Mouse (Mus musculus) MEL (cell line): ENCODE results near the gene Smbd1. TPM values are rescaled to one million over a fixed set of nuclear protein-coding genes. Genes with fewer than 3 reads are reported as not detected.

Experiments
- DNase-seq: peaks from one replicate; pipeline ENCODE4 v3.0.0; 2011; ENCODE audit warnings: low read depth, low spot score
- H3K27ac ChIP-seq: 2 replicates; pipeline ENCODE4 v1.5.1; 2012; ENCODE audit warnings: low read depth, mild to moderate bottlenecking, control low read depth, low read length, moderate library complexity; ENCODE audit not compliant: control insufficient read depth
- H3K27me3 ChIP-seq, 2 experiments: fragments of 150-350 bp in 1 of 2; sonication (generic) in 1 of 2; 2 replicates each; pipeline ENCODE4 v1.6.1; 2012; ENCODE audit warnings: low read length in 2 of 2, mild to moderate bottlenecking in 2 of 2, improper control_type of control experiment in 1 of 2, moderate library complexity in 1 of 2; ENCODE audit not compliant: insufficient read depth in 2 of 2, control insufficient read depth in 1 of 2
- H3K36me3 ChIP-seq, 2 experiments: 2 replicates each; pipeline ENCODE4 v1.6.1; 2012 to 2014; ENCODE audit warnings: low read length in 2 of 2, improper control_type of control experiment in 1 of 2, inconsistent platforms in 1 of 2, mild to moderate bottlenecking in 1 of 2; ENCODE audit not compliant: insufficient read depth in 2 of 2, control insufficient read depth in 1 of 2
- H3K4me1 ChIP-seq, 2 experiments: fragments of 150-350 bp in 1 of 2; sonication (generic) in 1 of 2; 2 replicates each; pipeline ENCODE4 v1.6.1; 2012; ENCODE audit warnings: low read length in 2 of 2, improper control_type of control experiment in 1 of 2, mild to moderate bottlenecking in 1 of 2; ENCODE audit not compliant: insufficient read depth in 2 of 2, control insufficient read depth in 1 of 2
- H3K4me3 ChIP-seq, 2 experiments: fragments of 150-350 bp in 1 of 2; sonication (generic) in 1 of 2; 2 replicates each; pipeline ENCODE4 v1.5.1; 2012; ENCODE audit warnings: low read depth in 2 of 2, low read length in 2 of 2, mild to moderate bottlenecking in 2 of 2, moderate library complexity in 2 of 2, control low read depth in 1 of 2, improper control_type of control experiment in 1 of 2; ENCODE audit not compliant: control insufficient read depth in 1 of 2, insufficient read depth in 1 of 2
- H3K79me2 ChIP-seq: 2 replicates; pipeline ENCODE4 v1.6.1; 2012; ENCODE audit warnings: mild to moderate bottlenecking, low read length, moderate library complexity; ENCODE audit not compliant: control insufficient read depth, poor library complexity, insufficient read depth
- H3K9ac ChIP-seq: 2 replicates; pipeline ENCODE4 v1.6.1; 2012; ENCODE audit warnings: low read depth, mild to moderate bottlenecking, control low read depth, low read length, moderate library complexity; ENCODE audit not compliant: control insufficient read depth, poor library complexity, severe bottlenecking
- H3K9me3 ChIP-seq: fragments of 150-350 bp; sonication (generic); replicated peaks from 2 replicates; pipeline ENCODE4 v1.6.1; 2012; ENCODE audit warnings: mild to moderate bottlenecking, low read length, improper control_type of control experiment, moderate library complexity; ENCODE audit not compliant: insufficient read depth
- BHLHE40 ChIP-seq: IDR thresholded peaks from 2 replicates; pipeline ENCODE4 v1.6.1; 2012; ENCODE audit warnings: low read depth, mild to moderate bottlenecking, inconsistent platforms, low read length, improper control_type of control experiment, borderline replicate concordance
- CHD1 ChIP-seq: IDR thresholded peaks from 2 replicates; pipeline ENCODE4 v1.6.1; 2012; ENCODE audit warnings: low read depth, mild to moderate bottlenecking, inconsistent platforms, low read length, improper control_type of control experiment
- CHD2 ChIP-seq: IDR thresholded peaks from 2 replicates; pipeline ENCODE4 v1.6.1; 2011; ENCODE audit warnings: low read length, improper control_type of control experiment
- CTCF ChIP-seq, 3 experiments: IDR thresholded peaks in 2 of 3; conservative IDR thresholded peaks in 1 of 3; 2 replicates each; pipeline ENCODE4 v1.5.1; 2011 to 2012; ENCODE audit warnings: low read length in 3 of 3, low read depth in 2 of 3, mild to moderate bottlenecking in 2 of 3, improper control_type of control experiment in 1 of 3, inconsistent platforms in 1 of 3, mixed read lengths in 1 of 3, moderate library complexity in 1 of 3; ENCODE audit not compliant: control insufficient read depth in 1 of 3, insufficient read depth in 1 of 3, poor library complexity in 1 of 3, severe bottlenecking in 1 of 3
- E2F4 ChIP-seq: IDR thresholded peaks from 2 replicates; pipeline ENCODE4 v1.6.1; 2011; ENCODE audit warnings: low read depth, low read length, improper control_type of control experiment, borderline replicate concordance
- ELF1 ChIP-seq: IDR thresholded peaks from 2 replicates; pipeline ENCODE4 v1.6.1; 2014; ENCODE audit warnings: low read depth, mild to moderate bottlenecking, inconsistent platforms, low read length, improper control_type of control experiment, moderate library complexity
- EP300 ChIP-seq, 2 experiments: IDR thresholded peaks; 2 replicates each; pipeline ENCODE4 v1.6.1; 2011; ENCODE audit warnings: improper control_type of control experiment in 2 of 2, low read length in 2 of 2, low read depth in 1 of 2, mild to moderate bottlenecking in 1 of 2
- ETS1 ChIP-seq: IDR thresholded peaks from 2 replicates; pipeline ENCODE4 v1.6.1; 2012; ENCODE audit warnings: low read depth, mild to moderate bottlenecking, inconsistent platforms, low read length, improper control_type of control experiment, moderate library complexity
- GABPA ChIP-seq: IDR thresholded peaks from 2 replicates; pipeline ENCODE4 v1.6.1; 2012; ENCODE audit warnings: low read depth, mild to moderate bottlenecking, inconsistent platforms, low read length, improper control_type of control experiment, moderate library complexity
- GATA1 ChIP-seq: IDR thresholded peaks from 2 replicates; pipeline ENCODE4 v1.6.1; 2011; ENCODE audit warnings: low read depth, low read length, improper control_type of control experiment
- HCFC1 ChIP-seq: IDR thresholded peaks from 2 replicates; pipeline ENCODE4 v1.6.1; 2012; ENCODE audit warnings: low read depth, mild to moderate bottlenecking, inconsistent platforms, low read length, improper control_type of control experiment, moderate library complexity
- JUND ChIP-seq: IDR thresholded peaks from 2 replicates; pipeline ENCODE4 v1.6.1; 2011; ENCODE audit warnings: low read depth, mild to moderate bottlenecking, improper control_type of control experiment, low read length
- KAT2A ChIP-seq: conservative IDR thresholded peaks from 2 replicates; pipeline ENCODE4 v1.6.1; 2012; ENCODE audit warnings: low read depth, low read length, improper control_type of control experiment, inconsistent platforms
- MAFK ChIP-seq: IDR thresholded peaks from 2 replicates; pipeline ENCODE4 v1.6.1; 2011; ENCODE audit warnings: low read depth, mild to moderate bottlenecking, low read length, improper control_type of control experiment, borderline replicate concordance
- MAX ChIP-seq: IDR thresholded peaks from 2 replicates; pipeline ENCODE4 v1.6.1; 2011; ENCODE audit warnings: low read length, improper control_type of control experiment
- MAZ ChIP-seq: IDR thresholded peaks from 2 replicates; pipeline ENCODE4 v1.6.1; 2012; ENCODE audit warnings: low read depth, mild to moderate bottlenecking, inconsistent platforms, low read length, improper control_type of control experiment
- MEF2A ChIP-seq: IDR thresholded peaks from 2 replicates; pipeline ENCODE4 v1.6.1; 2014; ENCODE audit warnings: low read depth, mild to moderate bottlenecking, inconsistent platforms, low read length, improper control_type of control experiment; ENCODE audit not compliant: poor library complexity, insufficient replicate concordance, severe bottlenecking; ENCODE audit errors: extremely low read depth
- MXI1 ChIP-seq: IDR thresholded peaks from 2 replicates; pipeline ENCODE4 v1.6.1; 2011; ENCODE audit warnings: mild to moderate bottlenecking, low read depth, low read length, improper control_type of control experiment
- MYC ChIP-seq: IDR thresholded peaks from 2 replicates; pipeline ENCODE4 v1.6.1; 2011; ENCODE audit warnings: low read depth, mild to moderate bottlenecking, low read length, improper control_type of control experiment, moderate library complexity
- NELFE ChIP-seq: IDR thresholded peaks from 2 replicates; pipeline ENCODE4 v1.6.1; 2011; ENCODE audit warnings: low read depth, low read length, improper control_type of control experiment
- POLR2A ChIP-seq, 2 experiments: IDR thresholded peaks; 2 replicates each; pipeline ENCODE4 v1.6.1; 2011 to 2012; ENCODE audit warnings: low read length in 2 of 2, mild to moderate bottlenecking in 2 of 2, control low read depth in 1 of 2, improper control_type of control experiment in 1 of 2, low read depth in 1 of 2, moderate library complexity in 1 of 2; ENCODE audit not compliant: control insufficient read depth in 1 of 2, insufficient read depth in 1 of 2, poor library complexity in 1 of 2
- POLR2AphosphoS2 ChIP-seq: IDR thresholded peaks from 2 replicates; pipeline ENCODE4 v1.6.1; 2011; ENCODE audit warnings: low read length, improper control_type of control experiment
- POLR2AphosphoS5 ChIP-seq: IDR thresholded peaks from 2 replicates; pipeline ENCODE4 v1.6.1; 2012; ENCODE audit warnings: low read depth, borderline replicate concordance, mild to moderate bottlenecking, inconsistent platforms, low read length, moderate library complexity, mixed read lengths
- RAD21 ChIP-seq: IDR thresholded peaks from 2 replicates; pipeline ENCODE4 v1.6.1; 2011; ENCODE audit warnings: mild to moderate bottlenecking, low read depth, low read length, improper control_type of control experiment
- RCOR1 ChIP-seq: IDR thresholded peaks from 2 replicates; pipeline ENCODE4 v1.6.1; 2012; ENCODE audit warnings: low read depth, mild to moderate bottlenecking, inconsistent platforms, low read length, improper control_type of control experiment
- SIN3A ChIP-seq: IDR thresholded peaks from 2 replicates; pipeline ENCODE4 v1.6.1; 2012; ENCODE audit warnings: low read length, improper control_type of control experiment, inconsistent platforms
- SMC3 ChIP-seq: IDR thresholded peaks from 2 replicates; pipeline ENCODE4 v1.6.1; 2011; ENCODE audit warnings: low read depth, low read length, improper control_type of control experiment
- TAL1 ChIP-seq: IDR thresholded peaks from 2 replicates; pipeline ENCODE4 v1.6.1; 2012; ENCODE audit warnings: mild to moderate bottlenecking, inconsistent platforms, low read length, moderate library complexity, mixed read lengths
- TBP ChIP-seq: IDR thresholded peaks from 2 replicates; pipeline ENCODE4 v1.8.0; 2011; ENCODE audit warnings: low read depth, low read length, improper control_type of control experiment
- TCF12 ChIP-seq: IDR thresholded peaks from 2 replicates; pipeline ENCODE4 v1.6.1; 2014; ENCODE audit warnings: low read depth, mild to moderate bottlenecking, inconsistent platforms, low read length, improper control_type of control experiment, moderate library complexity
- UBTF ChIP-seq: IDR thresholded peaks from 2 replicates; pipeline ENCODE4 v1.6.1; 2012; ENCODE audit warnings: low read depth, mild to moderate bottlenecking, inconsistent platforms, low read length, improper control_type of control experiment, moderate library complexity, borderline replicate concordance; ENCODE audit not compliant: insufficient read depth
- USF1 ChIP-seq: IDR thresholded peaks from 2 replicates; pipeline ENCODE4 v1.6.1; 2014; ENCODE audit warnings: low read depth, mild to moderate bottlenecking, inconsistent platforms, low read length, improper control_type of control experiment, moderate library complexity
- USF2 ChIP-seq, 2 experiments: IDR thresholded peaks; 2 replicates each; pipeline ENCODE4 v1.6.1; 2011 to 2012; ENCODE audit warnings: improper control_type of control experiment in 2 of 2, low read length in 2 of 2, borderline replicate concordance in 1 of 2, inconsistent platforms in 1 of 2, low read depth in 1 of 2, mild to moderate bottlenecking in 1 of 2; ENCODE audit not compliant: insufficient read depth in 1 of 2
- ZC3H11A ChIP-seq: IDR thresholded peaks from 2 replicates; pipeline ENCODE4 v1.6.1; 2012; ENCODE audit warnings: low read depth, mild to moderate bottlenecking, inconsistent platforms, low read length, improper control_type of control experiment
- ZKSCAN1 ChIP-seq: IDR thresholded peaks from 2 replicates; pipeline ENCODE4 v1.6.1; 2012; ENCODE audit warnings: low read depth, mild to moderate bottlenecking, inconsistent platforms, low read length, improper control_type of control experiment, moderate library complexity
- ZMIZ1 ChIP-seq: IDR thresholded peaks from 2 replicates; pipeline ENCODE4 v1.6.1; 2012; ENCODE audit warnings: low read depth, mild to moderate bottlenecking, inconsistent platforms, low read length, improper control_type of control experiment, moderate library complexity
- ZNF384 ChIP-seq: IDR thresholded peaks from 2 replicates; pipeline ENCODE4 v1.6.1; 2012; ENCODE audit warnings: low read depth, mild to moderate bottlenecking, inconsistent platforms, low read length, improper control_type of control experiment
- polyA plus RNA-seq, 2 experiments: library from polyadenylated mRNA; stranded (reverse) in 1 of 2; unstranded in 1 of 2; fragments of >175 nt in 1 of 2; fragments of >200 nt in 1 of 2; gene quantifications; 2 replicates each; pipeline versions ENCODE4 v1.2.1 to v1.2.4; 2012; ENCODE audit warnings: low replicate concordance in 2 of 2, low read depth in 1 of 2; ENCODE audit not compliant: insufficient read length in 2 of 2, insufficient read depth in 1 of 2, missing spikeins in 1 of 2
- total RNA-seq: library from RNA; depleted of rRNA; stranded (reverse); fragments of 300-350 nt; gene quantifications from 2 replicates; pipeline ENCODE4 v1.2.3, GENCODE M21; 2012

Gene Smbd1
- total and polyA plus RNA-seq, 3 experiments, result not detected

DNA sequence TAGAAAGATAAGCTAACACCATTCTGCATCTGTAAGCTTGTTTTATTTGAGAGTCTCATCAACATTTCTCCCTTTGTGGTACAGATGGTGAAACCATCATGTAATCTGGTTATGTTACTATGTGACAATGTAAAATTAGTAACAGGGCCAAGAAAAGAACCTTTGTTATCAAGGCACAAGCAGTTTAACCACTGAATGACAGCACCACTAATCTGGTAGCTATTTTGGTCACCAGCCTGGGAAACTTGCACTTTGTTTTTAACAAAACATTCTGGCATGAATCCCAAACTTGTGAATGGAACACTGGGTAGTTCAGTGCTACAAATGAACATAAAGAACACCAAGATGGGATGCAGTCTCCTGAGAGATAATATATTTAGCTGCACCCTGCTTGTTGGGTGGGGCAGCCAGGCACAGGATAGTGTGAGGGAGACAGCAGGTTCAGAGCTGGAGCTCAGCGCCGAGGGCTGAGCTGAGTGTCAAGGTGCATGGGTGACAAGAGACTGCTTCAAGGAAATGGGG lies 43.8 kb upstream of the Smbd1 start:
- Histone ChIP-seq H3K27ac (no peak overlapping the region), H3K4me3 (no peak overlapping the region), H3K36me3 (peaks cover 0 to 5% of the 10 kb centered on the region in 2 experiments; a peak in 3 of 4 replicates), H3K27me3 (no peaks in the 10 kb centered on the region), H3K9me3 (no peaks in the 10 kb centered on the region), H3K79me2 (no peaks in the 10 kb centered on the region), H3K9ac (no peak overlapping the region), H3K4me1 (peaks cover 0 to 3% of the 10 kb centered on the region in 2 experiments; a peak in 2 of 4 replicates)
- DNase-seq, result peak; percentile 62
- TF ChIP-seq MAX, result no peak
- no peak; the same call in 1 of the 2 replicates for TF ChIP-seq MAFK
- TF ChIP-seq CHD2, result no peak
- no peak for TF ChIP-seq JUND
- no peak for TF ChIP-seq ZC3H11A
- TF ChIP-seq UBTF, result no peak
- no peak for TF ChIP-seq TAL1
- TF ChIP-seq USF2 (IDR thresholded peaks at IDR 0.05; ENCODE audit: borderline replicate concordance in 1 of 2, insufficient read depth in 1 of 2, low read depth in 1 of 2, low read length in 2 of 2), result no peak
- TF ChIP-seq EP300 (IDR thresholded peaks at IDR 0.05; ENCODE audit: low read depth in 1 of 2, low read length in 2 of 2), result peak; percentile 48 to 65; a peak in 2 of 4 replicates
- no peak for TF ChIP-seq MYC
- TF ChIP-seq BHLHE40, result 0 out of 2 replicates have a peak, but pooled peaks have one; percentile 12
- TF ChIP-seq KAT2A, result no peak
- no peak for TF ChIP-seq CTCF (IDR thresholded peaks at IDR 0.05 in 2 of 3, conservative IDR thresholded peaks at IDR 0.05 in 1 of 3; ENCODE audit: control insufficient read depth in 1 of 3, insufficient read depth in 1 of 3, low read depth in 2 of 3, low read length in 3 of 3, poor library complexity in 1 of 3, severe bottlenecking in 1 of 3)
- no peak for TF ChIP-seq ELF1
- no peak for TF ChIP-seq POLR2AphosphoS2
- peak; percentile 100 for TF ChIP-seq MEF2A
- no peak for TF ChIP-seq GABPA
- TF ChIP-seq ZMIZ1, result no peak
- no peak for TF ChIP-seq ZKSCAN1
- TF ChIP-seq POLR2AphosphoS5, result no peak
- TF ChIP-seq MAZ, result no peak
- TF ChIP-seq POLR2A (IDR thresholded peaks at IDR 0.05; ENCODE audit: control insufficient read depth in 1 of 2, insufficient read depth in 1 of 2, low read depth in 1 of 2, low read length in 2 of 2, poor library complexity in 1 of 2), result no peak
- TF ChIP-seq CHD1, result no peak
- no peak for TF ChIP-seq RAD21
- TF ChIP-seq SMC3, result no peak
- peak; percentile 50; the same call in 1 of the 2 replicates for TF ChIP-seq SIN3A
- no peak for TF ChIP-seq NELFE
- TF ChIP-seq ETS1, result peak; percentile 93
- peak; percentile 67; the same call in 1 of the 2 replicates for TF ChIP-seq TCF12
- no peak for TF ChIP-seq HCFC1
- TF ChIP-seq TBP, result no peak
- TF ChIP-seq E2F4, result no peak
- TF ChIP-seq USF1, result no peak
- TF ChIP-seq ZNF384, result no peak
- peak; percentile 28; the same call in 1 of the 2 replicates for TF ChIP-seq GATA1
- peak; percentile 49; the same call in 1 of the 2 replicates for TF ChIP-seq MXI1
- TF ChIP-seq RCOR1, result peak; percentile 33; the same call in 1 of the 2 replicates
